Mouse (Mus musculus) frontal cortex, adult 2 months (tissue): Measurements from ENCODE around the gene Tfdp1. TPM values are rescaled to one million over a fixed set of nuclear protein-coding genes. Genes with fewer than 3 reads are reported as not detected.

ENCODE experiments used
- DNase-seq, 2 experiments: peaks; one replicate each; pipeline ENCODE4 v3.0.0; 2022; ENCODE audit warnings: low spot score in 1 of 2; ENCODE audit errors: extremely low spot score in 1 of 2
- polyA plus RNA-seq: library from polyadenylated mRNA; depleted of rRNA; stranded (reverse); fragments of >200 nt; gene quantifications from 2 replicates; pipeline ENCODE4 v1.2.3, GENCODE M21; 2012

Gene Tfdp1
- polyA plus RNA-seq, 1 experiment = 83.9 TPM

GRCm38 (mm10) chr8:13351593-13351992 lies 13.0 kb downstream of the Tfdp1 start:
- DNase-seq = no peak

DNA sequence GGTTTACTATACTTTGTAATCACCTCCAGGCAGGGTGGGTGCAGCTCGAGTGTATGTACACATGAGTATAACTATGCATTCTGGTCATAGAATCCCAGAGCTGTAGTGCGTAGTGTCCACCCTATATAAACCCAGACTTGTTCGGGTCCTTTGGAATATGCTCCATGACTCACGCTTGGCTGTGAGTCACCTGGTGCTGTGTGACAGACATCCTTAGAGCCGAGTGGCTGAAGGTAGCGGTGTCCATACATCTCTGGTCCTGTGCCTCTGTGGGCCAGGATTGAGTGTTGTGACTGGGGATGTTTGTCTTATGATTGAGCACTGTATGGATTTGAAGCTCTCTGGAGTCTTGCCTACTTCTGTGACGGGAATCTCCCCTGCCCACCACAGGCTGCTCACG lies 14.1 kb downstream of the Tfdp1 start:
- no peak for DNase-seq

DNA sequence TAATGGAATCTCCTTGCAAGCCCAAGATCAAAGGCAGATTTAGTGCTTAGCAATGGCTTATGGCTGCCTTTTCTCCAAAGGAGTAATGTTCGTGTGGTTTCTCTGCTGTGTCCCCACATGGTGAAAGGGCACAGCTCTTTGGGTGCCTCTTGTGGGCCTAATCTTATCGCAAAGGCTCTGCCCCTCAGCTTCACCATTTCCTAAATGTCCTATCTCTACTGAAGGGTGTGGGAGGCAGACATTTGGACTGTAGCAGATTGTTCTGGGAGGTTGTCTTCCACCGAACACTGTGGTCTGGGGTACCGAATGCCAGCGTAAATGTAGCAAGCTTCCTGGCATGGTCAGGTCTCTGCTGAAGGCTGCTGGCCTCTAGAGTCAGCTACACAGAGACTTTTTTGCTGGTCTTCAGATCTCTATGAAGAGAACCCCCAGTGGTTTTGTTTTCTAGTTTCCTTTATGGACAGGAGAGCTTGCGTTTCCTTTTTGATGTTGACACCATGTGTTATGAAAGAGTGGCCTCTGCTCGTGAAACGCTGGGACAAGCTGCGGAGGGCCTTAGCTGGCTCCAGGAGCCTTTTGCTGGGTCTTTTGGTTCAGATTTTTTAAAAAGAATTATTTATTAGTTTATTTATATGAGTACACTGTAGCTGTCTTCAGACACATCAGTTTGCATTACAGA lies 14.7 kb downstream of the Tfdp1 start:
- DNase-seq = no peak

- DNase-seq = no peak
Measured at GRCm38 (mm10) chr8:13353883-13354282, 15.3 kb downstream of the Tfdp1 start.

GRCm38 (mm10) chr8:13356221-13356620 lies 17.7 kb downstream of the Tfdp1 start:
- DNase-seq = no peak

GRCm38 (mm10) chr8:13356681-13357080 lies 18.1 kb downstream of the Tfdp1 start:
- DNase-seq = no peak

GRCm38 (mm10) chr8:13360213-13360612 lies 21.7 kb downstream of the Tfdp1 start:
- DNase-seq = no peak

DNA sequence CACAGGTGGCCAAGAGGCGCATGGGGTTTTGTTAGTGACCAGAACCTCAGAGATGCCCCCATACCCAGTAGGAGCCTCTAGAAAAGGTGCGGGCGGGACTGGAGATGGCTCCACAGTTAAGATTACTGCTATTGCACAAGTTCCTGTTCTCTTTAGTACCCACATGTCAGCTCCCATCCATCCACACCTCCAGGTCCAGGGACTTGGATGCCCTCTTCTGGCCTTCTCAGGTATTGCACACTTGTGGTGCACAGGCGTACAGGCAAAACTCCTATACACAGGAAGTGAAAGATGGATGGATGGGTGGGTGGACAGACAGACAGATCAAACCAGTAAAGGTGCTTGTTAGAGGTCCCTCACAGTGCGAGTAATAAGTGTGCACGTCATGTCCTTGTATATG lies 23.3 kb downstream of the Tfdp1 start:
- DNase-seq = no peak

DNA sequence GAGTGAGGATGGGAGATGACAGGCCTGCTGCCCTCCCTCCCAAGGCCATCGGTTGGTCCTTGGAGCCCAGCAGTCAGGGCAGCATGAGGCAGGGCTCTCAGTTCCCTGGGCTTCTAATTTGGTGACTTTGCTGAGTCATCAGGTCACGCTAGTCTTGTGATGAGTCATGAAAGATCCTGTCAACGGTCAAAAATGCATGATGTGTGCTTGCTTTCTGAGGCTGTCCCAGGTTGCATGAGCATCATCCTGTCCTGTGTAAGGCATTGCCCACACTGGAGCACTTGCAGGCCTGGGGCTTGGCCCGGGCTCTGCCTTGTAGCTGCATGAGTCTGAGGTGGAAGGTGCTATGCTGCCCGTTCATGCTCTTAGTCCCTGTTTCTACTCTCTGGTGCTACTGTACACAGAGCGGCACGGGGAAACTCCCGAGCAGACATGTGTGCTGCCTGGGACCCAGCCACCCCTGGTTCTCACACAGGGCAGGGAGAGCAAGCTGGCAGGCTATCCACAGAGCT lies 34.7 kb downstream of the Tfdp1 start:
- DNase-seq = no peak

DNA sequence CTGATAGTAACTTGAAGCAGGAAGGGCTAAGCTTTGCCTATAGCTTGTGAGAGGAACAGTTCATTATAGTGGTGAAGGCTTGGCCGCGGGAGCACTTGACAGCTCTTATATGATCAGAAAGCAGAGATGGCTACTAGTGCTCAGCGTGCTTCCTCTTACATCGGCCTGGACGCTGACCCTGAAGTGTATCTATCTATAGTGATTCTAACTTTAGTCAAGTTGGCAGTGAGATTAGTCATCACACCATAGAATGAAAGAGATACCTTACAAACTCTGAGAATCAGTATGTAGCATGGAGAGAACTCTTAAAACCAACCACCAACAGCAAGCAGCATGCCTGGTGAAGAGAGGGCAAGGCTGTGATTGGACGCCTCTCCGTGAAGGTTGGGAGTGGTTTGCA lies 43.1 kb downstream of the Tfdp1 start:
- DNase-seq = no peak

DNA sequence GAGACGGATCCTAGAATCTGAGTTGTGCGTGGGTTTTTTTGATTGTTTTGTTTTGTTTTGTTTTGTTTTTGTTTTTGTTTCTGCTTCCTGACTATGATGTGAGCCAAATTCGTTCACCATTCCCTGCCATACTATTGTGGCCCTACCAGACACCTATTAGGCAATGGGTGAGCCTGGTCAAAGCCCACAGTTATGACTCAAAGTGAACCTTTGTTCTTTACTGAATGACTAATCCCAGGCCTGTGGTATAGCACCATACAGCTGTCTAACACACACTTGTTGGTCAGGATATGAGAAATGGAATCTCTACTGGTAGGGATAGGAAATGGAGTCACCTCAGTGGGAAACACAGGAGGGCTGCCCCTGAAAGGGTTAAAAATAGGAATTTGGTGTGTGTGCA lies 44.0 kb downstream of the Tfdp1 start:
- DNase-seq = no peak

- DNase-seq = no peak
Measured at GRCm38 (mm10) chr8:13382999-13383398, 44.4 kb downstream of the Tfdp1 start.

DNA sequence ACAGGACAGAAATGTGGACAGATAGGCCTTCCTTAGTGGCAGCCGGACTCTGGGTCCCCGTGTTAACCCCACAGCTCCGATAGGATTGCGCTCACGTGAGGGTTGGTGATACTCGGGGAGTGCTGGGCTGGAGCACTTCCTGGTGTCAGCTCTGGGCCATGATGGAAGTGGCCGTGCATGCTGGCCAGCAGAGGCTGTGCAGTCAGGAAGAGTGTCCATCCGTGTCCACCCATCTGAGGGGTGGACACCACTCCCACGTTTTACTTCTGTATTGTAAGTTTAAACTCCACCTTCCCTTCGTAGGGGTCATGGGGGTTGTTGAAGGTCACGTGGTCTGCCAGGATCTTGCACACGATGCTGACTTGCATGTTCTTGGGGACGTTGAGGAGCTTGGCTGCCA lies 47.8 kb downstream of the Tfdp1 start:
- no peak for DNase-seq

- no peak for DNase-seq
Measured at GRCm38 (mm10) chr8:13387728-13388127, 49.2 kb downstream of the Tfdp1 start.

GRCm38 (mm10) chr8:13388744-13389143 lies 50.2 kb downstream of the Tfdp1 start:
- DNase-seq = no peak

GRCm38 (mm10) chr8:13393869-13394268 lies 55.3 kb downstream of the Tfdp1 start:
- no peak for DNase-seq

DNA sequence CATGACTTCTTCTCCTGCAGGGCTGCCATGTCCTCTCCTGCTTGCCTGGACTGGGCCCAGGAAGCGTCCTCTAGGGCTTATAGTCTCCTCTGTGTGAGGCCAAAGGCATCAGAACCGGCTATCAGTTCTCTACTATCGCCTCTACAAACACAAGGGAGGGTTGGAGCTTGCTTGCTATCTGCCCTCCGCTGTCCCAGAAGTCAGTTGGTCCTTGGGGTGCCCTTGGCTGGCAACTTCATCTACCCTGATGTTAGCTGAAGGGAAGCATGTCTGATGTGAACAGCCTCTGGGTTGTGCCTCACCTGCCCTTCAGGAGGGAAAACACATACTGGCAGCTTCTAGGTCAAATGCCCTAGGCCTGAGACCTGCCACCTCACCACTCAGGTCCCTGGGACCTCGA lies 58.2 kb downstream of the Tfdp1 start, which contains the start of gene Atp4b:
Atp4b (minus strand) TSS at position 101 of the 400 bp plus-strand sequence.
- no peak for DNase-seq

DNA sequence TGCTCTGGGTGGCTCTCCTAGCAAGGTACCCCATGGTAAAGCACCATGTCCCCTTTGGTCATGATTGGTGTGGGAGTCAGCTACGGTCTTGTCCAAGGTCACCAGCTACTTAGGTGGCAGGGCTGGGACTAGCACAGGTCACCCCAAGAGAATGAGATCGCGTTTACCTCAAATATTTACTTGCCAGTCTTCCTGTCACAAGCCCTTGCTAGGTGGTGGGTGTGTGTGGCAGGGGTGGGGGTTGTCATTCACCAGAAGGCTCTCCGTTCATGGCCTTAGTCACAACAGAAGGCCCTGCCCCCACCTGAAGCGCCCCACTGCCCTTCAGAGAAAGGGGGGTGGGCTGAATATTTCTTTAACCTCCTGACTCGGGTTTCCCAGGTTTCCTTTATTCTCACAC lies 65.0 kb downstream of the Tfdp1 start:
- no peak for DNase-seq

GRCm38 (mm10) chr8:13404666-13405131 lies 66.1 kb downstream of the Tfdp1 start, which contains the start of gene Grk1:
Gene Grk1 (plus strand): TSS chr8:13405081.
- no peak for DNase-seq

- DNase-seq = no peak
Measured at GRCm38 (mm10) chr8:13406011-13406410, 67.5 kb downstream of the Tfdp1 start.

- peak; percentile 25 to 82 for DNase-seq
Measured at GRCm38 (mm10) chr8:13411597-13411996, 73.0 kb downstream of the Tfdp1 start.

DNA sequence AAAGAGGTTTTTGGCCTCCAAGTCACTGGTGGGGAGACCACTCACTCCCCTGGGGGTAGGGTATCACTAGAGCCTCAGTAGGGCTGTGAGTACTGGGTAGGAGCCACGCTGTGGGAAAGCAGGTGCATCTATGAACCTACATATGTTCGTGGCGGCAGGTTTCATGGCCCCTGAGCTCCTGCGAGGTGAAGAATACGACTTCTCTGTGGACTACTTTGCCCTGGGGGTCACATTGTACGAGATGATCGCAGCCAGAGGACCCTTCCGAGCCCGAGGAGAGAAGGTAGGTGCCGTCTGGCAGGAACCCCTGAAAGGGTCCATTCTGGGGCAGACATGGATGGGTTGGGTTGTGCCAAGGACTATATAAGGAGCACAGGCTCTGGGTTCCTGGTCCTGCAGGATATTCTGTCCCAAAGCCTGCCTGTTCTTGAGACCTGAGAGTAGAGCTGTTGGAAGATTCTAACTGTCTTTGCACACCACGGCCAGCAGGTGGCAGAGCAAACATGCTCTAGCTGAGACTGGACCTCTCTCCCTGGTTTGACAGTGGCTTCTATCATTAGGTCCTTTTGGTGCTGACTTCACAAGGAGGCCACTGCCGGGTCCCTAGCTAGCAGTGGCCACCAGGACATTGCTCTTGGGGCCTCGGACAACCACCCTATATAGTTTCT lies 74.5 kb downstream of the Tfdp1 start:
- DNase-seq = peak in 1 of 2 experiments; percentile 62
